Mouse (Mus musculus): ENCODE results near the gene Gpx2. TPM values are rescaled to one million over a fixed set of nuclear protein-coding genes. Genes with fewer than 3 reads are reported as not detected.

The Gpx2 gene
- total RNA-seq, 2 experiments from 2014 or later = not detected

GRCm38 (mm10) chr12:76752652-76753318 is 42.6 kb downstream of the Gpx2 start:
- DNase-seq = no peak

GRCm38 (mm10) chr12:76750866-76751459 is 44.4 kb downstream of the Gpx2 start:
- DNase-seq = no peak

Other genes with a start within 250 kb of the Gpx2 start
- gene Sptb, start 85.0 kb downstream of the Gpx2 start, total RNA-seq (2021) = 100 to 1,000 TPM; 121 to 125 TPM
- 10 to 100 TPM; 60.1 to 65.8 TPM for gene Churc1, start 30.0 kb downstream of the Gpx2 start, total RNA-seq (2021)
- 10 to 100 TPM; 11.3 to 13.2 TPM for gene Fntb, start 30.0 kb downstream of the Gpx2 start, total RNA-seq (2021)
- 1 to 10 TPM; 5.2 to 7.6 TPM for gene Rab15, start 27.4 kb upstream of the Gpx2 start, total RNA-seq (2021)
- 10 to 100 TPM; 24.5 to 26.8 TPM for gene Max, start 166.6 kb upstream of the Gpx2 start, total RNA-seq (2021)